Mouse (Mus musculus) layer of hippocampus, postnatal 25 days (tissue): Measurements from ENCODE around the gene Pidd1. TPM values are rescaled to one million over a fixed set of nuclear protein-coding genes. Genes with fewer than 3 reads are reported as not detected.

Source experiments
- DNase-seq, 2 experiments: peaks; one replicate each; pipeline ENCODE4 v3.0.0; 2022; ENCODE audit warnings: mixed read lengths in 2 of 2, low spot score in 1 of 2; ENCODE audit errors: extremely low spot score in 1 of 2
- total RNA-seq, 2 experiments: library from RNA; stranded (reverse); gene quantifications; 2 replicates each; pipeline ENCODE4 v1.2.3; 2021

Pidd1 gene
- total RNA-seq, 2 experiments from 2014 or later, result 0.84 to 2.2 TPM

DNA sequence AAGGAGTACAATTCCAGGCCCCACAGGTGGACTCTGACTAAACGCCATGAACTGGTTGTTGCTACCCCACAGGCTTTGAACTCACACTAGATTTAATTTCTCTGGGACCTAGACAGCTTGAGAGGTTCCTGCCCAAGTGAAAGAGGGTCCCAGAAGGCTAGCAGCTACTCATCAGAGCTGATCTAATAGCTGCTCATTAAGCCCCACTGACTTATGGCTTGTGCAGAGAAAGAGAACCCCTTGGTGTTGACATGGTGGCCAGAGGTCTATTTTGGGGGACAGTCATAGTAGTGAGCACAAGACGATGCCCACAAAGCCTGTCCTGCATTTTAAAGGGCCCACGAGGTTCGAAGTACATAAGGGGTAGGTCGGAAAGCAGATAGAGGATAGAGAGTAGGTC, 30.3 kb upstream of the Pidd1 start:
- DNase-seq, result no peak

- DNase-seq, result no peak
Observed at GRCm38 (mm10) chr7:141472763-141473162, 28.9 kb upstream of the Pidd1 start.

- no peak for DNase-seq
Observed at GRCm38 (mm10) chr7:141472226-141472625, 28.4 kb upstream of the Pidd1 start.

- DNase-seq, result no peak
Observed at GRCm38 (mm10) chr7:141471236-141471635, 27.4 kb upstream of the Pidd1 start.

DNA sequence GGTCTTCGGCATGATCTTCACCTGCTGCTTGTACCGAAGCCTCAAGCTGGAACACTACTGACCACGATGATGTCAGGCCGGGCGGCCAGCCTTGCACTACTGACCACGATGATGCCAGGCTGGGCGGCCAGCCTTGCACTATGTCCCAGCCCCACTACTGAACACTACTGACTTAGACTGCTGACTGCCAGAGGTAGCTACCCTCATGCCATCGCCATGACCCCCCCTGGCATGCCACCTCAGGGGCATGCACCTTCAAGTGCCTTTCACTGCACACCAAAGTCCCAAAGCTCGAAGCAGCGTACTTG, 26.8 kb upstream of the Pidd1 start:
- DNase-seq, result no peak

GRCm38 (mm10) chr7:141469901-141470636, 26.2 kb upstream of the Pidd1 start:
- DNase-seq, result no peak

DNA sequence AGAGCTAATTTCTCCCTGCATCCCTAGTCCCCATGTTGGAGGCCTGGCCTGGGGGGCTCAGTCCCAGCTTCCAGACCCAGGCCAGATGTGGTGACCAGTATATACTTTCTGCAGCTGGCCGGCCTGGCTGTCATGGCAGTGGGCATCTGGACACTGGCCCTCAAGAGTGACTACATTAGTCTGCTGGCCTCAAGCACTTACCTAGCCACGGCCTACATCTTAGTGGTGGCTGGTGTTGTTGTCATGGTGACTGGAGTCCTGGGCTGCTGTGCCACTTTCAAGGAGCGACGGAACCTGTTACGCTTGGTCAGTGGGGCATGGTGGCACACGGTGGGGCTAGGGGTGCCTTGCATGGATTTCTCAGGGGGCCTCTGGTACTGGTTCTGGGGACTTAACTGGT, 25.5 kb upstream of the Pidd1 start:
- no peak for DNase-seq

- peak in 1 of 2 experiments; percentile 38 for DNase-seq
Observed at GRCm38 (mm10) chr7:141468522-141469211, 24.8 kb upstream of the Pidd1 start.

DNA sequence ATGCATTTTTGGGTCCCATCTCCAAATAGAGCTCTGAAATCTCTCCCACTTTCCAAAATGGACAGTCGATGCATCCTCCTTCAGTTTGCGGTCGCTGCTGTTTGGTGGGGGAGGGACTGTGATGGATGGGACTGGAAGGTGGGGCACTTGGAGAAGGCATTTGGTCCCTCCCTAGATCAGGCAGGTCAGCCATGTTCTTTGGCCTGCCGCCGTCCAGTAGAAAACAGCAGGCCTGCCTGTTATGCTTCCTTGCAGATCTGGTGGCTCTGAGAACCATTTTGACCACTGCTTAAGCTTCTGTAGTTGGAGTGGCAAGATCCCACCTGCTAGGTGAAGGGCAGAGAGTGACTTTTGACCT, 24.3 kb upstream of the Pidd1 start:
- no peak for DNase-seq

GRCm38 (mm10) chr7:141467230-141468030, 23.6 kb upstream of the Pidd1 start, which contains the start of gene Cd151:
TSS of gene Cd151 (plus strand) at chr7:141467392.
- DNase-seq, result peak; percentile 49 to 54

DNA sequence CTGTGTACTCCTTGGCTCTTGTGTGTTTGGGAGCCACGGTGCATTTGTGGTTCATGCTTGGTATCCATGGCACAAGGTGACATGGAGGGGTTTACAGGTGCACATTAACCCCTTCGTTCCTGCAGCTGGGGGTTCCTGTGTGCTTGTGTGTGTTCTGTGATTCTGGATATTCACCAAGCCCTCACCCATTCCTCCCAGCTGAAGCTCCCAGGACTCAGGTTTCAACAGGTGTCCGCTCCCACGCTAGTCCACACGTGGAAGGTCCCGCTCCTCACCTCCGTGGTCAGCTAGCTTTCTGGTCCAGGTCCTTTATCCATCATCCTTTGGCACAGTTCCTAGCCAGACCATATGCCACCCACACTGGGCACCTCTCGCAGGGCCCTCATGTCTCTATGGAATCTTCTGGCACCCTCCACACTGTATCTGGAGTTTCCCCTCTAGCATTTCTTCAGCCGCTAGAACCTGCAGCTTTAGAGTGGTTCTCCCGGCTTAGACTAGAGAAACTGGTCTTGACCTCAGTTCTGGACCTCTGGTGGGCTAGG, 22.9 kb upstream of the Pidd1 start:
- no peak for DNase-seq

GRCm38 (mm10) chr7:141466045-141466394, 22.2 kb upstream of the Pidd1 start:
- no peak for DNase-seq

DNA sequence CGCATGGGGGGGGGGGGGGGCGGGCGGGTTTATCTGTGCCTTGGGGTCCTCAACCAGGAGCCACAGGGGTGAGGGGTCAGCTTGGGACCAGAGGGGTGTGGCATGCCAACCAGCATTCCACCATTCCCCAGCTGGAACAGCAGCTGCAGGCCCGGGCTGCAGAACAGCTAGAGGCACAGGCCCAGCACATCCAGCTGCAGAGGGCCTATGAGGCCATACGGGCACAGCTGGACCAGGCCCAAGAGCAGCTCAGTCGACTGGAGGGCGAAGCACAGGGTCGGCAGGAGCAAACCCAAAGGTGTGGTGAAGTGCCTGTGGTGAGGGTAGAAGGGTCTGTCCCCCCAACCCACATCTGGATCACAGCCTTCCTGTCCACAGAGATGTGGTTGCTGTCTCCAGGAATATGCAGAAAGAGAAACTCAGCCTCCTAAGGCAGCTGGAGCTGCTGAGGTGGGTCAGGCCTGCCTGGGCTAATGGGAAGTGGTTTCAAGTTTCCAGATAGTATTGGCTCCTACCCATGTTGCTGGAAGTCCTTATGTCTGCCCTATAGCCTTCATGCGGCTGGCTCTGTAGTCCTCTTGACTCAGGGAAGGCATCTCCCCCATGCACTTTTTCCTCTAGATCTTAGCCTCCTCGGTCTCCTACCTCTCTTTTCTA, 21.7 kb upstream of the Pidd1 start:
- no peak for DNase-seq

GRCm38 (mm10) chr7:141464603-141465201, 20.9 kb upstream of the Pidd1 start:
- DNase-seq, result no peak

DNA sequence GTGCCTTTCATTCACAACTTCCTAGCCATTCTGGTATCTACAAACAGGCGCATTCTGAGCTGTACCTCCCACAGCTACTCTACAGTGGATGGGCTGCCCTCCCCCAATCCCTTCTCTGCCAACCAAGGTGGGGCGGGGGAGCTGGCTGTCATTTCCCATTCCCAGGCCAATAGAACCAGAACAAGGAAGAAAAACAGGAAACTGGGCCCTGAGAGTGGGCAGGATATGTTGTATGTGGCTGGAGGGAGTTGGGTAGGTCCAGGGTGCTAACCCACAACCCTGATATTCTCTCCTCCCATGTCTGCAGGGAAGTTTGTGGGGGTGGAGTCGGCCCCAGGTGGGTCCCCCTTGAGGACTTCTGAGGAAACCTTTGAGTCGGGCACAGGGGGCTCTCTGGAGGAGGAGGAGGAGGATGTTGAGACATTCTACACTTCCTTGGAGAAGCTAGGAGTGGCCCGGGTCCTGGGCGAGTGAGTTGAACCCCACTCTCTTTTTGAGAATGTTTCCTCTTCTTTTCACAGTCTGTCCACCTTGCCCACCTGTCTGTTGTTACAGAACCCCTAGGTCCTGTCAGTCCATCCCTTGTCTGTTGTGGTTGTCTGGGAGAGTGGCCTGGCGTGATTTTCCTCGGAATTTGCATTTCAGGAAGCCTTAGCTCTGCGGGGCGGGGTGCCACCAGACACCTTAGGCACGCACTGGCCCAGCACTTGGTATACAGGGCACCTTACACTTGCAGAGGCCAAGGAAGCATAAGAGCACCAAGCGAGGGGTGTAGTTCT, 20.2 kb upstream of the Pidd1 start:
- no peak for DNase-seq

DNA sequence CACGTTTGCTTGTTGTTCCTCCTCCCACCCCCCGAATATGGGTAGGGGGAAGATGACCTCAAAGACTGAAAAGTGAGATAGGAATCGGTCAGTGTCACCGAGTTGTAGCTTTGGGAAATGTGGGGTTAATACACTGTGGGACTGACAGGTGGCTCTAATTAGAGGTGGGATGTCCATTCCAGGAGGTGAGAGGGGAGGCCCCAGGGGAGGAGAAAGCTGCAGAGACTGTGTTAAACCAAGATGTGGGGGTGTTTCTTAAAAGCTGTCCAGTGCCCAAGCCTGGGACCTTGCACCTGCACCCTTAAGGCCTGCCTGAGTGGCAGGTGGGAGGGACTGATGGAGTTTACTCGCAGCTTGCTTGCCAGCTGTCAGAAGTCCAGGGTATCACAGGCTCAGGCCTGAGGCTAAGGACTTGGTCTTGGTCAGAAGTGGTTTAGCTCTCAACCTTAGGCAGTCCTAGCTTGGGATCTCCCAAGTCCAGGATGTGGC, 18.6 kb upstream of the Pidd1 start:
- no peak for DNase-seq

DNA sequence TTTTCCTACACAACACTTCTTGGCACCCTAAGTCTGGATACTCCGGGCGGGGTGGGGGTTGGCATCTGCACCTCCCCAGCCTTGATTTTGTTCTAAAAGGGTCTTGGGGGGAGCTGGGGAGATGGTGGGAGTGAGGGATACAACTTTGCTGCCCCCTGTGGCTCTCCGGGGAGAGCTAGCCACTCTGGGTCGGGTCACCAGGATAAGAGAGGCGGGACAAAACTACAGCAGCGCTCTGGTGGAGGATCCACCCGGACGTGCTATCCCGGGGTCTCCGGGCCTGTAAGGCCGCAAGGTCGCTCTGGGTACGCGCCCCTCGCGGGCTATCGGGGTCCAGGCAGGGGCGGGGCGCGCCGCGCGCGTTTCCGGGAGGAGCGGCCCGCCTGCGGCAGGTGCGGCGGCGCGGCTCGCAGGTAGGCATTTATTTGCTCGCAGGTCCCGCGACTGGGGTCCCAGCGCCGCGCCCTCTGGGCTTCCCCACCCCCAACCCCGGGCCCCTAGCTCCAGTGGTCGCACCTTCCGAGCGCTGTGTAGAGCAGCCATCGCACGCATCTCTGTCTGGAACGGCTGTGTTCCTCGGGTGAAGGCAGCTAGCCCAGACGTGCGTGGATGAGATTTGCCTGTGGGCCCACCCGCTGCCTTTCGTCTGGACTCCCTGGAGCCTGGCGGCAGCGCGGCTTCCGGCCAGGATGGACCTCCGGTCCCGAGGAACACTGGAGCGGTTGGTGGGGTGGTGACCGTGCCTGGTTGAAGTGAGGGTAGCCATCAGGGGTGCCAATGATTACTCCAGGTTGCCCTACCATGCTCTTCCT, 17.9 kb upstream of the Pidd1 start:
- DNase-seq, result no peak

GRCm38 (mm10) chr7:141460391-141461113, 16.7 kb upstream of the Pidd1 start, which contains the start of gene Cracr2b:
TSS of gene Cracr2b (plus strand) at chr7:141461094.
- DNase-seq, result no peak
